Mouse (Mus musculus): ENCODE results near the gene Pdzd2.

- TF ChIP-seq CTCF (IDR thresholded peaks at IDR 0.05; ENCODE audit: control insufficient read depth, insufficient read depth, low read length) = no peak
- TF ChIP-seq POLR2A (IDR thresholded peaks at IDR 0.05; ENCODE audit: borderline replicate concordance, control insufficient read depth, low read depth, low read length) = no peak
These were observed 222.4 kb downstream of the Pdzd2 start for GRCm38 (mm10) chr15:12517314-12517813.

Measured in bone marrow, adult 2 months (tissue).